Mouse (Mus musculus): ENCODE measurements at regions not wholly inside any gene's neighbourhood (a gene's known extent, or its start where the extent isn't known, plus 50 kb on each side); places are given as distances from the start of the nearest gene placed in this dataset.

- TF ChIP-seq CTCF (IDR thresholded peaks at IDR 0.05; ENCODE audit: control insufficient read depth, insufficient read depth, insufficient read length) (no peak), CEBPB (IDR thresholded peaks at IDR 0.05; ENCODE audit: low read depth) (no peak), MAX (IDR thresholded peaks at IDR 0.05) (no peak), MYOD1 (IDR thresholded peaks at IDR 0.05; ENCODE audit: control insufficient read depth, insufficient read length, low read depth) (no peak), MYOG (IDR thresholded peaks at IDR 0.05; ENCODE audit: control insufficient read depth, extremely low read depth, insufficient read length) (no peak), USF1 (IDR thresholded peaks at IDR 0.05; ENCODE audit: low read depth) (no peak)
These were observed 819.0 kb downstream of the Fam19a2 start for GRCm38 (mm10) chr10:124082756-124083155.

Data from C2C12 (cell line).